22 mouse cellular contexts compared by ENCODE assay signal in the genomic region with DNA sequence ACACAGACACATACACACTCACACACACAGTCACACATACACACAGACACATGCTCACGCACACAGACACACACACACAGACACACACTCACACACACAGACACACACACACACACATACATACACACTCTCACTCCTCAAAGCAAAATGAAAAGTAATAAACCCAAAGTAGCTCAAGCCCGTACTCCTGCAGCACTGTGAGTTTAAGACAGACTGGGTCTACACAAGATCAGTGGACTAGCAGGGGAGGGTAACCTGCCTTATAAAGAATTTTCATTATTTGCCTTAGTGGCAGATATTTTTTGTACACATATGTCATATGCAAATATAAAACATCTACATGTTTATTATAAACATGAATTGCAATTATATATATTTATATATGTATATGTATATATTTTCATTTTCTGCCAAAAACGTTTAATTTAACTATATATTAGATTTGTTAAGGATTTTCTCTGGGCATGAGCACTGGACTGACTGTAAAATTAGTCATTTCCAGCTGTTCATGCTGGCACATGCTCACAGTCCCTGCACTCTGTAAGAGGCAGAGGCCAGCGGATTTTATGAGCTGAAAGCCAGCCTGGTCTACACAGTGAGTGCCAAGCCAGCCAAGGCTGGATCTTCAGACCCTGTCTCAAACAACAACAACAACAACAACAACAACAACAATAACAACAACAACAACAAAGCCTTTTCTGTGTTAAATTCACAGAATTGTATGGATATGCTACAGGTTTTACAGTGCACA. TPM values are rescaled to one million over a fixed set of nuclear protein-coding genes. Genes with fewer than 3 reads are reported as not detected.
"Had no signal": no experiment of that assay in that cellular context is flagged by ENCODE, and none has a peak within 500 bp of the region (broad histone marks: within the 10 kb centered on the region; RNA-seq: fewer than 3 reads in every experiment).

No protein-coding gene starts in this region.

- H3K4me3 ChIP-seq: kidney, embryonic 15.5 days; limb, embryonic 15.5 days; lung, embryonic 15.5 days had no signal

- H3K4me2 ChIP-seq: kidney, embryonic 15.5 days; limb, embryonic 15.5 days; liver, embryonic 11.5 days; lung, embryonic 15.5 days had no signal

- H3K36me3 ChIP-seq: kidney, embryonic 15.5 days; limb, embryonic 15.5 days; lung, embryonic 15.5 days had no signal

- H3K9ac ChIP-seq: kidney, embryonic 15.5 days; limb, embryonic 15.5 days; liver, embryonic 14.5 days; liver, postnatal 0 days; lung, embryonic 15.5 days had no signal

- DNase-seq: kidney, adult 8-10 months; kidney, postnatal 14 days; kidney, postnatal 4 days; liver, postnatal 0 days; lung, postnatal 10 days; lung, postnatal 36 days; thymus, adult 18-20 months; thymus, postnatal 36 days had no signal

- H3K27me3 ChIP-seq: kidney, embryonic 15.5 days; limb, embryonic 15.5 days; lung, embryonic 15.5 days had no signal

- H3K9me3 ChIP-seq: kidney, embryonic 15.5 days; limb, embryonic 15.5 days; lung, embryonic 15.5 days had no signal

- ATAC-seq: intestine, postnatal 0 days; liver, postnatal 0 days had no signal

- H3K27ac ChIP-seq: kidney, embryonic 15.5 days; limb, embryonic 15.5 days; liver, embryonic 14.5 days; lung, embryonic 15.5 days had no signal

RNA-seq across cellular contexts. Expression of gene Apela, which starts 6.2 kb away (rescaled TPM):
- polyA plus RNA-seq: small intestine, adult 2 months; spleen, adult 2 months; testis, adult 2 months had no signal

RNA-seq across cellular contexts. Expression of gene Trim60, which starts 12.5 kb away (rescaled TPM):
- polyA plus RNA-seq: intestine, embryonic 14.5 days; intestine, postnatal 0 days; liver, embryonic 11.5 days; liver, embryonic 14.5 days; liver, postnatal 0 days; lung, embryonic 15.5 days; midbrain, postnatal 0 days; neural tube, embryonic 11.5 days; neural tube, embryonic 14.5 days; small intestine, adult 2 months; spleen, adult 2 months; stomach, embryonic 16.5 days had no signal

RNA-seq across cellular contexts. Expression of gene Trim61, which starts 12.6 kb away (rescaled TPM):
- polyA plus RNA-seq: intestine, embryonic 14.5 days; liver, embryonic 14.5 days; liver, postnatal 0 days; lung, embryonic 15.5 days; midbrain, postnatal 0 days; small intestine, adult 2 months; spleen, adult 2 months; testis, adult 2 months had no signal

RNA-seq across cellular contexts. Expression of gene Trim75, which starts 43.3 kb away (rescaled TPM):
- polyA plus RNA-seq: intestine, embryonic 14.5 days; intestine, postnatal 0 days; kidney, embryonic 15.5 days; liver, embryonic 11.5 days; liver, embryonic 14.5 days; liver, postnatal 0 days; lung, embryonic 15.5 days; neural tube, embryonic 11.5 days; small intestine, adult 2 months; spleen, adult 2 months; stomach, embryonic 16.5 days; testis, adult 2 months had no signal

RNA-seq across cellular contexts. Expression of gene Gm10663, which starts 43.9 kb away (rescaled TPM):
- polyA plus RNA-seq: intestine, embryonic 14.5 days; intestine, postnatal 0 days; kidney, embryonic 15.5 days; limb, embryonic 15.5 days; liver, embryonic 11.5 days; liver, embryonic 14.5 days; liver, postnatal 0 days; lung, embryonic 15.5 days; midbrain, postnatal 0 days; neural tube, embryonic 11.5 days; neural tube, embryonic 14.5 days; small intestine, adult 2 months; spleen, adult 2 months; stomach, embryonic 16.5 days; testis, adult 2 months had no signal
